Comparison of ENCODE assay signal across 8 mouse cellular contexts in the genomic region with DNA sequence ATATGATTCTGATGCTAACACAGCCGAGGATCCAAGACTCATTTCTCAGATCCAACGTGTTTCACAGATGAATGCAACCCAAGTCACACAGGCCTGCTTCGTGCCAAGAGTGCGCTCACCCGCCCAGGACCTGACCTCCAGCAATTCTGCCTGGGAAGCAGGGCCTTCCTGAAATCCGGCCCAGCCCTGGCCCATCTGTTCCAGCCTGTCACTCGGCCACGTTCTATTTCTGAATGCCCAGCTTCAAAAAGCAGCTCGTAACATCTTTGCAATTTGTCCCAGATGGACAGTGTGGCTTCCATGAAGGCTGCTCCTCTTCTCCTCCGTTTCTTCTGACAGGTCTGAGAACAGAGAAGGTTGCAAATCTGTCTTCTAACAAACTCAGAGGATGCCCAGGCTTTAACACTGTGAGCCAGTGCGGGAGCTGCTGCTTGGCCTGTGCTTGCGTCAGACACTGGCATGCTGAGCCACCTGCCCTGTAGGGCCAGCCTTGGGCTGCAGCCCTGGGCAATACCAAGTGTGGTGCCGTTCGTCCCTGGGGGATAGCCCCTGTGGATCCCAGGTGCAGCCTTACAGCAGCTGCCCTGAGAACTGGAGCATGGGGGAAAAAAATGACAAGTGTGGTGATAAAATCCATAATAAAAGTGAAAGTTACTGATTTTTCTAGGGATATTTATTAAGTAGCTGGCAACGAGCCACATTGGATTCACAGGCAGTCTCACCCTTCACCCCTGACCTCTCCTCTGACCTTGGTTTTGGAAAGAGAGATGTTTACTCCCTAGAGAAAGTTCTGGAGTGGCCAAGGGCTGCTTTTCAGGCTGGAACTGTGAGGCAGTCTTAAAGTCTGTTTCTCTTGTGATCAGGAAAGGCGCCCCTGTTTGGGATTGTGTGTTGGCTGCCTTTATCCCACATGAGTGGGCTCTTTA.
DNase-seq lines count a peak whose midpoint lies in the region; ATAC-seq and TF ChIP-seq lines count a peak whose summit lies in the region.

No protein-coding gene starts in this region.

- H3K4me3 ChIP-seq in embryonic fibroblast, embryonic 13.5 days (ENCODE audit: insufficient read depth, low read length) = no peak overlapping the region
- H3K4me3 ChIP-seq in hindbrain, embryonic 12.5 days = no peak overlapping the region
- H3K4me3 ChIP-seq in limb, embryonic 14.5 days (replicated peaks; ENCODE audit: low read length) = no peak overlapping the region
- no peak overlapping the region for H3K4me3 ChIP-seq in neural tube, embryonic 15.5 days (replicated peaks)

- no peak for TF ChIP-seq CTCF in embryonic fibroblast, embryonic 13.5 days (IDR thresholded peaks at IDR 0.05; ENCODE audit: borderline replicate concordance, insufficient read depth, low read length)

- no peaks in the 10 kb centered on the region for H3K36me3 ChIP-seq in hindbrain, embryonic 12.5 days
- no peaks in the 10 kb centered on the region for H3K36me3 ChIP-seq in limb, embryonic 14.5 days (ENCODE audit: control insufficient read depth, insufficient read depth, low read length)
- no peaks in the 10 kb centered on the region for H3K36me3 ChIP-seq in neural tube, embryonic 15.5 days

- peak; percentile 83 for DNase-seq in 3134 (ENCODE audit: extremely low read depth, insufficient read length, low spot score)
- DNase-seq in adrenal gland, adult 2 months = peak; percentile 82
- peak; percentile 52 for DNase-seq in limb, embryonic 14.5 days (ENCODE audit: low spot score)
- DNase-seq in spleen, adult 12 weeks (ENCODE audit: low spot score) = no peak

- 0 out of 2 replicates have a peak, but pooled peaks have one; percentile 52 for ATAC-seq in hindbrain, embryonic 12.5 days (ENCODE audit: low FRiP score)
- ATAC-seq in limb, embryonic 14.5 days (ENCODE audit: low FRiP score, low read depth) = peak; percentile 68
- ATAC-seq in neural tube, embryonic 15.5 days (ENCODE audit: low FRiP score) = no peak
- no peak for ATAC-seq in erythroid progenitor cell, adult 5-6 weeks (replicated peaks; ENCODE audit: low FRiP score, poor library complexity, severe bottlenecking)

- peak overlapping the region; percentile 21; the same call in 1 of the 2 replicates for H3K27ac ChIP-seq in embryonic fibroblast, embryonic 13.5 days (ENCODE audit: insufficient read depth, low read length)
- peak overlapping the region; percentile 41 for H3K27ac ChIP-seq in hindbrain, embryonic 12.5 days
- H3K27ac ChIP-seq in limb, embryonic 14.5 days (replicated peaks; ENCODE audit: low read depth, low read length) = peak overlapping the region; percentile 43; the same call in 1 of the 2 replicates
- peak overlapping the region; percentile 67 for H3K27ac ChIP-seq in neural tube, embryonic 15.5 days (replicated peaks)

- TF ChIP-seq POLR2A in embryonic fibroblast, embryonic 13.5 days (IDR thresholded peaks at IDR 0.05; ENCODE audit: low read depth, low read length) = no peak
- TF ChIP-seq POLR2A in limb, embryonic 14.5 days (IDR thresholded peaks at IDR 0.05; ENCODE audit: borderline replicate concordance, extremely low read depth, insufficient read depth, insufficient read length) = no peak

- no peak overlapping the region for H3K4me2 ChIP-seq in hindbrain, embryonic 12.5 days (replicated peaks)
- H3K4me2 ChIP-seq in limb, embryonic 14.5 days (replicated peaks; ENCODE audit: low read depth, low read length, severe bottlenecking) = 0 out of 2 replicates have a peak overlapping the region, but pooled peaks have one; percentile 3
- no peak overlapping the region for H3K4me2 ChIP-seq in neural tube, embryonic 15.5 days

- H3K9me3 ChIP-seq in hindbrain, embryonic 12.5 days (replicated peaks) = no peaks in the 10 kb centered on the region
- H3K9me3 ChIP-seq in limb, embryonic 14.5 days (ENCODE audit: control insufficient read depth, low read length) = no peaks in the 10 kb centered on the region
- no peaks in the 10 kb centered on the region for H3K9me3 ChIP-seq in neural tube, embryonic 15.5 days (replicated peaks)

- H3K9ac ChIP-seq in hindbrain, embryonic 12.5 days = peak overlapping the region; percentile 23; the same call in 1 of the 2 replicates
- H3K9ac ChIP-seq in limb, embryonic 14.5 days (ENCODE audit: low read depth, low read length, severe bottlenecking) = no peak overlapping the region
- H3K9ac ChIP-seq in neural tube, embryonic 15.5 days (replicated peaks) = no peak overlapping the region

- no peaks in the 10 kb centered on the region for H3K27me3 ChIP-seq in hindbrain, embryonic 12.5 days
- H3K27me3 ChIP-seq in limb, embryonic 14.5 days (ENCODE audit: control insufficient read depth, insufficient read depth, low read length) = no peaks in the 10 kb centered on the region
- H3K27me3 ChIP-seq in neural tube, embryonic 15.5 days (replicated peaks) = no peaks in the 10 kb centered on the region

- H3K4me1 ChIP-seq in embryonic fibroblast, embryonic 13.5 days (ENCODE audit: control insufficient read depth, insufficient read depth, low read length) = peaks cover 5% of the 10 kb centered on the region
- H3K4me1 ChIP-seq in hindbrain, embryonic 12.5 days = peaks cover 43% of the 10 kb centered on the region
- peaks cover 26% of the 10 kb centered on the region for H3K4me1 ChIP-seq in limb, embryonic 14.5 days (ENCODE audit: control insufficient read depth, insufficient read depth, low read length)
- peaks cover 44% of the 10 kb centered on the region for H3K4me1 ChIP-seq in neural tube, embryonic 15.5 days

- WGBS in hindbrain, embryonic 12.5 days = 52% methylated on average over 16 of the region's 16 CpGs
- WGBS in limb, embryonic 14.5 days = 44% methylated on average over 16 of the region's 16 CpGs
- 39% methylated on average over 16 of the region's 16 CpGs for WGBS in neural tube, embryonic 15.5 days

Comparison
In these comparisons a context has a peak if more than half of its experiments do, and no peak if none do; other contexts are left out.
1. ATAC-seq: peak in hindbrain, embryonic 12.5 days (single experiment) and limb, embryonic 14.5 days (single experiment); none in neural tube, embryonic 15.5 days (single experiment) and erythroid progenitor cell, adult 5-6 weeks (single experiment).
2. Peak in every context shown above with its lines, with median percentiles within 50 percentile points of each other: H3K27ac ChIP-seq.